Mouse (Mus musculus) skeletal muscle tissue, adult 2 months (tissue): ENCODE measurements around the gene 2410015M20Rik.
"Not testable (repeated sequence)": the region's sequence is repeated elsewhere in the genome, so short reads cannot be mapped to it uniquely, and the experiment has no call there.

ENCODE experiments used
- DNase-seq: peaks from one replicate; pipeline ENCODE4 v3.0.0-alpha.2; 2012; ENCODE audit warnings: low read depth, low spot score

2410015M20Rik gene

DNA sequence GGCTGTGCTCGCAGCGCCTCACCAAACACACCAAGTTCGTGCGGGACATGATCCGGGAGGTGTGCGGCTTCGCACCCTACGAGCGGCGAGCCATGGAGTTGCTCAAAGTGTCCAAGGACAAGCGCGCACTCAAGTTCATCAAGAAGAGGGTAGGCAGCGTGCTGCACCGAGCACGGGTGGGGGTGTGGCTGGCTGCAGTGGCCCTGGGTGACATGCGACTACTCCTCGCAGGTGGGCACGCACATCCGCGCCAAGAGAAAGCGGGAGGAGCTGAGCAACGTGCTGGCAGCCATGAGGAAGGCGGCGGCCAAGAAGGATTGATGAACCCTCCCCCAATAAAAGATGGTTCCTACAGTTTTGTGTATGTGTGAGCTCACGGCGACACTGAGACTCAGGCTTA, 4.3 kb upstream of the 2410015M20Rik start:
- not testable (repeated sequence) for DNase-seq

DNA sequence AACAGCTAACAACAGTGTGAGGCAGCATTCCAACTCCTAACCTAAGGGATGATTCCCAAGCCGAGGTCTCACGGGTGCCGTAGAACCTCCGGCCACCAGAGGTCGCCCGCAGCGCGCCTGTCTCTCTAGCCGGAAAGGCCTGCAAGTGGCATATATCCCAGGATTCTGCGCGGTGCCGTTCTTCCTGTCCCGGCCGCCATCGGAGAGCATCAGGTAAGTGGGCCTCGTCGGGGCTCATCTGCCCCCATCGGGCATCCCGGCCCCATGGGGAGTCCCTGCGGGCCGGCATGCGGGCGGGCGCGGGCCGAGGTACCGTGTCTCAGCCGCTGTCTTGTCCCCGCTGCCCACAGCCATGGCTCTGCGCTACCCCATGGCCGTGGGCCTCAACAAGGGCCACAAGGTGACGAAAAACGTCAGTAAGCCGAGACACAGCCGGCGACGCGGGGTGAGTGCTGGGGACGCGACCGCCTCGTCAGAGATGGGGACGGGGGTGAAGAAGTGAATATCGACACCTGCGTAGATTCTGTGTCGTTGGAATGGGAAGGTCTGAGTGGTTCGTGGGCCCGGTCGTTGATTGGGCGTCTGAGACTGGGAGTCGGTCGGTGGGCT, 3.8 kb upstream of the 2410015M20Rik start, which contains the start of gene Rpl36:
Gene Rpl36, plus strand, starts transcription at position 181 of the 609 bp plus-strand sequence.
- peak; percentile 88 for DNase-seq

- DNase-seq = not testable (repeated sequence)
These were observed 3.0 kb upstream of the 2410015M20Rik start for GRCm38 (mm10) chr17:56612565-56612939.

- no peak for DNase-seq
These were observed 2.4 kb upstream of the 2410015M20Rik start for GRCm38 (mm10) chr17:56611861-56612564.

DNA sequence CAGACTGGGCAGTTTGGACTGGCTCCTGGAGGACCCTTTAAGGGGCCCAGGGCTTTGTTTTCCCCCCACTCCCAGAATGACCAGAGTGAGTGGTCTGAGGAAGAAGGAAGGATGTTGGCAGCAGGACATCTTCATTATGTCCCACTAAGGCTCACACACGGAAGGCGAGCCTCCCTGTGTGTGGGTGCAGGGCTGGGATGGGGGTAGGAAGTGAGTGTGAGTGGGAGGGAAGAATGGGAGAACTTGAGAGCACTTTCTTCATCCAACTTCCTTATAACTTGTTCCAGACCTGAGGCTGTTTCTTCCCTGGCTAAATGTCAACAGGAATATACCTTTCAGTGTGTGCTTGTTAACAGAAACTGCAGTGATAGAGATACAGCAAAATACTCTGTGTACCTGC, 1.8 kb upstream of the 2410015M20Rik start:
- DNase-seq = no peak

DNA sequence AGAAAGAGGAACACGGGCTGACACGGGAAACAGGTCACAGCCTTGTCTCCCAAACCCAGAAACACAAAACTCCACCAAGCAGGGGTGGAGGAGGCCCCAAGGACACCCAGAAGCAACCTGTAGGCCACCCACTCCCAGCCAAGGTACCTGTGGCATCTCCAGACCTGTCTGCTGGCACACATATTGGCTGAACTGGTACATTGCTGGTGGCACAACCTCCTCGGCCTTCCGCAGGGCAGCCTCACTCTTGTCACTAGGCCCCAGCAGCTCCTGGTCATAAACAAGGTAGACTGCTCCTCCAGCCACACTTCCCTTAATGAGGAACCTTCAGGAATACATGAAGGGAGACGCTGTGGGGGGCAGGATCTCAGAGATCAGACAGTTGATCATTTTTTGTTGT, 872 bp downstream of the 2410015M20Rik start:
- DNase-seq = no peak

DNA sequence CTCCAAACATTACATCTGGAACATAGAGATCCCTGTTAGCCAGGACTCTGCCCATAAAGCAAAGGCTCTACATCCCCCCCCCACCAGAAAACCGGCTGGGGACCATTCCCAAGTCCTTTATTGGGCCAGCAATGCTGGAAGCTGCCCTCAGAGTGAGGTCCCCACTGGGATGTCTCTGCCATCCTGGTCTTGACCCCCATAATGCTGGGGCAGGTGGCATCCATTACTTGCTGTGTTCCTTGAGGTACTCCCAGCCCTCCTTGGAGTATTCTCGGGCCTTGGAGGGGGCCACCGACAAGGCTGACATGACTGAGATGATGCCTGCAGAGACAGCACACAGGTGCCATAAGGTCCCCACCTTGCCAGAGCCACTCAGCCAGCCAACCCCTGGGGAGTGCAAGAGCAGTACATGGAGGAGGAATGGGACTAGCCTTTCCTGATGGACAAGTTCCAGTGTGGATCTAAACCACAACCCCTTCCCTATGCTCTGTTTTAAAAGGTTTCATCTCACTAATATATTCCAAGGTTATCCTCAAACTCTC, 2.0 kb downstream of the 2410015M20Rik start:
- no peak for DNase-seq

DNA sequence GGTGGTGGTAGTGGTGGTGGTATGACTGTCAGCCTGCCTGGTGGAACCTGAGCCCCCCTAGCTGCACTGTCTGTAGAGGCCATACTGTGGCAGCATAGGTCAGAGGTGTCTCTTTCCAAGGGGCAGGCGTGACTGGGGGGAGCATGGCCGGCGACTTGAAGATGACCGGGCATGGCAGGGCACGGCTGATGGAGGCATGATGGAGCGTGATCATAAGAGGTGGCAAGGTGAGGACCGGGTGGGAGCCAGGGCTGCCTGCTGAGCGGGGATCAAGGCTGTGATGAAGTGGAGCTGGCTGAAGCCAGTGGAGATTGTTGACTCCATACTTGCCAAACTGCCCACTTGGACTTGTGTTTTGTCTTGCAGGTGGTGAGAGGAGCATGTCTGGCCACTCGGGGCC, 4.1 kb downstream of the 2410015M20Rik start:
- no peak for DNase-seq

- no peak for DNase-seq
These were observed 5.1 kb downstream of the 2410015M20Rik start for GRCm38 (mm10) chr17:56604422-56604821.

GRCm38 (mm10) chr17:56604070-56604380, 5.5 kb downstream of the 2410015M20Rik start:
- DNase-seq = no peak

- DNase-seq = no peak
These were observed 6.1 kb downstream of the 2410015M20Rik start for GRCm38 (mm10) chr17:56603186-56604069.

DNA sequence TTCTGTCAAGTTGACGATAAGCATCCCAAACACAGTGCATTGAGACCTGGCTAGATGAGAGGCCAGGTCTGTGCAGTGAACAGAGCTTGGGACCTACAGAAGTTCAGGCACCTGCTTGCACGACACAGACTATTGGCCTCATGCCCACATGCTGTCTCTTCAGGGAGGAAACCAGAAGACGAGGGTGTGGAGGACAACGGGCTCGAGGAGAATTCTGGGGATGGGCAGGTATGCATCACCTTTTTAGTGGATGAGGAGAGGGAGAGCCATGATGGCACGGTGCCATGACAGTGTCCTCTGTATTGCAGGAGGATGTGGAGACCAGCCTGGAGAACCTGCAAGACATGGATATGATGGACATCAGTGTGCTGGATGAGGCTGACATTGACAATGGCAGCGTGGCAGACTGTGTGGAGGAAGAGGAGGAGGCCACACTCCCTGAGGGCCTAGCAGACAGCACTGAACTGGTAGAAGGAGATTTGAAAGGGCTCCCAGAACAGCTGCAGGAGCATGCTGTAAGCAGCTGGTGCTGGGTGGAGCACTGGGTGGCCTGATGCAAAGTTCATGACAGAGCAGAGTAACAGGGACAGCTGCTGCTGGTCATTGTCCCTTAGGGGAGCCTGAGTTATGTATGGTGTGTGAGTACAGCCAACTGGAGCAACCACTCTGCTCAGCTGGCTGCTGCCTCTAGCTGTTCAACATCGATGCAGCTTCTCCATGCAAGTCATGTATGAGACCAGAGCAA, 15.9 kb downstream of the 2410015M20Rik start:
- DNase-seq = no peak

DNA sequence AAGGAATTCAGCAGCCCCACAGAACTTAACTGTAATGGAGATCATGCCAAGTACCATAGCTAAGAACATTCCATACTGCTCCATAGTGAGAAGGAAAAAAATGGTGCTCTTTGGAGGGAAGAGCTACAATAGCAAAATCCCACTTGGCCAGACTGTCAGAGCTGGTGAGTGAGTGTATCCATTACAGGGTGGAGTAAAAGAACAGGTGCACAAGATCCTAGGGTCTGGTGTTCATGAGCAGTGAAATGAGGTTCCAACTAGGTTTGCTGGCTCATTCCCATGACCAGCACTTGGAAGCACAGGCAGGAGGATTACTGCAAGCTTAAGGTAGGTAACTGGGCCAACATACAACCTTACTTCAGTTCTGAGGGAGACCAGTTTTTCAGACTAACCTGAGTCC, 17.0 kb downstream of the 2410015M20Rik start:
- DNase-seq = peak; percentile 42

- DNase-seq = no peak
These were observed 20.6 kb downstream of the 2410015M20Rik start for GRCm38 (mm10) chr17:56588921-56589320.

DNA sequence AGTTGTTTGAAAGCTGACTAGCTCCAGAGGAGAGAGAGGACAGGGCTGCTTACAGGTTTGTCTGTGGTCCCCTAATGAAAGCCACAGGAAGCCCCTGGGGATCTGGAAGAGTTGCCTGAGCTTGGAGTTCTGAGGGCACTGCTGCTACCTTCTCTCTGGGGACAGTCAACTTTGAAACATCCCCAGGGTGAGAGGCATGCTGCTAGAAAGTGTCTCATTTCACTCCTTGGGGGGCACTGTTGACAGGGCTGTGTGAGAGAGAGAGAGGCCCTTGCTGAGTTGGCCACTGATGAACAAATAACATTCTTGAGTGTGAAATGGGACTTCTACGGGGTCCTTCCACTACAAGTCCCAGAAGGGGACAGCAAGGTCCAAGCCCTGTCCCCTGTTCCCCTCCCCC, 21.8 kb downstream of the 2410015M20Rik start:
- DNase-seq = no peak

DNA sequence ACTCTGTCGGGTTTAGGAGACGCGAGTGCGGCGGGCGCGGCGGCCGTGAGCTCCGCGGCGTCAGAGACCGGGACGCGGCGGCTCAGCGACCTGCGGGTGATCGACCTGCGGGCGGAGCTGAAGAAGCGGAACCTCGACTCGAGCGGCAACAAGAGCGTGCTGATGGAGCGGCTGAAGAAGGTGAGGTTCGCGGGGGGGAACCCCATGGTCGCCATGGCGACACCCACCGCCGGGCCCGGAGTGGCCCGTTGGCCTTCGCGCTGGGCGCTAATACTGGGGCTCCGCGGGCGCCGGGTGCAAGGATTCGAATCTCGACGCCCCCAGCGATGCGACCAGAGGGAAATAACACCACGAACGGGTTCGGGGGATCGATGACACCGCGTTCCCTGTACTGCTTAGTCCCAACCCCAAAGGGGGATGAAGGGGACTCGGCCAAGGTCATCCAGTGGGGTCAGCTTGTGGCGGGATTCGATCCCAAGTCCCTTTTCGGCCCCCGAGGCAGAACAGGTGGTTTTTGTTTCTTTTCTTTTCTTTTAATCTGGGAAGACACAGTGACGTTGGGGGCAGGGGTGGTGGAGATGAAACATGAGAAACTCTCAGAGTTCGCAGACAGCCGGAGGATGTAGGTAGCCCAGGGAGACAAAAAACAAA, 24.3 kb downstream of the 2410015M20Rik start:
- peak; percentile 51 for DNase-seq

DNA sequence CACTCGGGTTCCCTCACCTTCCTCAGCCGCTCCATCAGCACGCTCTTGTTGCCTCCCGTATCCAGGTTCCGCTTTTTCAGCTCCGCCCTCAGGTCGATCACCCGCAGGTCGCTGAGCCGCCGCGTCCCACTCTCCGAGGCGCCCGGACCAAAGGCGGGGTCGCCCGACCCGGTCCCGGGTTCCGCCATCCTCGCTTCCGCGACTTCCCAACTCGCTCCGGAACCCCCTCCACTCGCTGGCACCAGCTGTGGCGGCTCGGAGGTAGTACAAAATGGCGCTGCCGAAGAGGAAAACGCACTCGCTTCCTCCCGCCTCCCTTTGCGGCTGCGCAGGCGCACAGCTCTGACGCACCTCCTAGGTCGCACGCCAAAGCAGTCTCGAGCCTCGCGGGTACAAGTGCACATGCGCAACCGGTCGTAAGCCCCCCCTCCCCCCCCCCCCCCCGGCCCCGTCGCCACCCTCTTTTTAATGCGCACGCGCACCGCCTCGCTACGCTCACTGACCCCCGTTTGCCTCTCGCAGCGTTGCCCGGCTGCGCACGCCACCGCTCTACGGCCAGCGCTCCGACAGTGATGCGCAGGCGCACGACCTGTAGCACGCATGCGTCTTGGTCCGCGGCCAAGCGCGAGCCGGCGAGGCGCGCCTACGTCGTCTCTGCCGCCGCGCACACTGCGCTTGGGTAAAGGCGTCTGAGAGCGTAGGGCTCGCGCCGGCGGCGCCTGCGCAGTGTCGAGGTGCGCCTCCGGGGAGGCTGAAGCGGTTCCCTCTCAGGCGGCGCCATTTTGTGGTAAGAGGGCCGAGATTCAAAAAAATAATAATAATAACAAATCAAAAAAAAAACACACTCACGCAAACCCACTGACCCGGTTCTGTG, 25.1 kb downstream of the 2410015M20Rik start, which contains the start of the genes Safb2 and Safb:
Gene Safb2, minus strand, starts transcription at position 329 of the 874 bp plus-strand sequence.
Gene Safb, plus strand, starts transcription at position 569 of the 874 bp plus-strand sequence.
- peak; percentile 100 for DNase-seq

DNA sequence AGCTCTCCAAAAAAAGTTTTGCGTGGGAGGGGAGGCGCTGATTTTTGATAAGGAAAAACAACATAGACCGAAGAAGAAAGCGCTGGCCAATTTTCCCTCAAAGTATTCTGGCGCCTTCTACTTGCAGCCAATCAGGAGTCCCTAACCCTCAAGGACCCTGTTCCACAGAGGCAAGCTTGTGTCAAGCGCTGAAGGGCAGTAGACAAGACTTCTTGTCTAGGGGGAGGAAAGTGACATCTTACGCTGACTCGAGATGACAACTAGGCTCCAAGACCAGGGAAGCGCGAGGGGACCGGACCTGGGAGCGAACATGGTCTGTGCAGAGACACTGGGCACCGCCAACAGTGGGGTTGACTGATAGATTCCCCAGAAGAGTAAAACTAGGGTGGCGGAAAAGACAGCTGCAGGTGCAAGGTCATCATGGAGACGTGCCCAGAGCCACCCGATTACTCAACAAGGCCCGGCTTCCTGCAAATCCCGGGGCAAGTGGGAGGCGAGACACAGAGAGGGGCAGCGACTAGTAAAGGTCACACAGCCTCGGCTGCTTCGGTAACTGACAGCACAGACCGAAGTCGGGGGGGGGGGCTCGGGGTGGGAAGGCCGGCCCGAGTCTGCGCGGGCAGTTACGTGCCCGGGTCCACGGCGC, 25.8 kb downstream of the 2410015M20Rik start:
- DNase-seq = peak; percentile 57

GRCm38 (mm10) chr17:56583071-56583470, 26.5 kb downstream of the 2410015M20Rik start:
- DNase-seq = no peak
